Mouse (Mus musculus) T-helper 1 cell (primary cell): ENCODE results near the gene Guca2b.

Experiments used
- in situ Hi-C: fragments of 300-600 bp; cut with MboI, MseI; formaldehyde crosslinking; loops from one replicate; pipeline ENCODE4 v1.15.1; 2025; ENCODE audit warnings: high pct_unique_total_duplicates

The Guca2b gene

GRCm38 (mm10) chr4:119658731-119659130 is at the start of gene Guca2b:
Gene Guca2b, minus strand, starts transcription at chr4:119658954.
- in situ Hi-C loops = no loop called here

GRCm38 (mm10) chr4:119707751-119708150 is 49.0 kb upstream of the Guca2b start:
- in situ Hi-C loops = no loop called here

DNA sequence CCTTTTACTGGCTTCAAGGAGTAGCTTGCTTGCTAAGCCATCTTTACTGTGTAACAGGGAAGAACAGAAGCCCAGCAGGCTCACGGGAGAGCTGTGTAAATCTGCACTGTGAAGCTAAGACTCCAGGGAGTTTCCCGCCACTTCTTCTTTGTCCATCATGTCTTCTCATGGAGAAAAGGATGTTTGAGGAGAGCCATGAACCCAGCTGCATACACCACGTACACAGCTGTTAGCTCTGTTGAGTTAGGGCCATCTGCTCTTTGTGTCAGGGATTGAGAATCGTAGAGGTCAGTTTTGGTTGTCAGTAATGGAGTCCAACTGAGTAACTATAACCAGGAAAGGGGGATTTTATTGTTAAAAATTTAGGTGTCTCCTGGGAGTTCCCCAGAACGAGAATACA is 48.6 kb upstream of the Guca2b start:
- in situ Hi-C loops = no loop called here

DNA sequence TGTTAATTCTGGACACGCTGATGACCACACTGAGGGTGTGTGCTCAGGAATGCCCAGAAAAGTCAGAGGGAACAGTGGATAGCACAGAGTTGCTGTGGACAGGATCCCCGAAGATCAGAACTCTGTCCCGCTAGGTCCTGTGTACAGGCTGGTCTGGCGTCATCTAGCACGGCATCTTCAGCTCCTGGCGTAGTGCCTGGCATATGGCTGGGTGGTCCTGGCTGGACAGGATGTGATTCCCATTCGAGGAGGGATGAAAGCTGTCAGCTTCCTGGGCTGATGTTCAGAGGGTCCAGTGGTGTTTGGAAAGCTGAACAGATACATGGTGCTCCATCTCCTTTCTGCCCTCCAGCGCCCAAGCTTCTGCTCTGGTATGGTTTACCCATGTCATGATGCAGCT is 45.2 kb upstream of the Guca2b start:
- in situ Hi-C loops = no loop called here

GRCm38 (mm10) chr4:119701269-119701954 is 42.7 kb upstream of the Guca2b start:
- in situ Hi-C loops = no loop called here

GRCm38 (mm10) chr4:119698339-119698738 is 39.6 kb upstream of the Guca2b start:
- in situ Hi-C loops = no loop called here

DNA sequence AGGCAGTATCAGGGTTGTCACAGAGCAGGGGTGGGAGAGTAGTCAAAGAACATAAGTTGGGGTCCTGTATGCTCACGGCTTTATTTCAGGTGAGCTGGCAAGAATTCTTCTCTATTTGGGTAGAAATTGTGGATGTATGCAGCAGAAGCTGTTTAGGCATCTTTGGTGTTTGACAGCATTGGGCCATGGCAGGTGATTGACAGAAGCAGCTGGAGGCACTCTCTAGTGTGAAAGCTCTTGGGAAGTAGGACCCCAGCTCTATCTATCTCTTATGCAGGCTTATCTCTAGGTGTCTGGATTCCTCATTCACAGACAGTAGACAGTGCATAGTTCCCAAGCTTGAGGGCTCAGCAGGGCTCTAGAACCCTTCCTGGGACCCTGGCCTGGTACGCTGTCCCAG is 27.0 kb upstream of the Guca2b start:
- in situ Hi-C loops = no loop called here

GRCm38 (mm10) chr4:119682596-119682995 is 23.8 kb upstream of the Guca2b start:
- in situ Hi-C loops = no loop called here

GRCm38 (mm10) chr4:119672685-119673084 is 13.9 kb upstream of the Guca2b start:
- in situ Hi-C loops = no loop called here

DNA sequence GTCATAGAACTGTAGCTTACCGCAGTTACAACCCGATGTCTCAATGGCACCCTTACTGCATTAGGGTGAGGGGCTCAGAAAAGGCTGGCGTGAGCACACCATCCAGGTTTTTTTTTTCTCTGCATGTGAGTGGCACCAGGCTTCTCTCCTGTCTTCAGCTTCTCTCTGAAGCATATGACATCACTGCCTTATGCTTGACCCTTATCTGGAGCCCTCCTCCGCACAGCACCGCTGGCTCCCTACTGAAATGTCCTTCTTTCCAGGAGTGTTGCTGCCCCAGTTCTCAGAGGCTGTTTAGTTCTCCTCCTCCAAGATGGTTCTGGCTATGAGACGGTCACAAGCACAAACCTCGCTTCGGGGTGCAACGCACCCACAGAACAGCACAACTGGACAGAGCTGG is 12.4 kb upstream of the Guca2b start:
- in situ Hi-C loops = no loop called here

- in situ Hi-C loops = no loop called here
Observed at GRCm38 (mm10) chr4:119670736-119671135, 12.0 kb upstream of the Guca2b start.

DNA sequence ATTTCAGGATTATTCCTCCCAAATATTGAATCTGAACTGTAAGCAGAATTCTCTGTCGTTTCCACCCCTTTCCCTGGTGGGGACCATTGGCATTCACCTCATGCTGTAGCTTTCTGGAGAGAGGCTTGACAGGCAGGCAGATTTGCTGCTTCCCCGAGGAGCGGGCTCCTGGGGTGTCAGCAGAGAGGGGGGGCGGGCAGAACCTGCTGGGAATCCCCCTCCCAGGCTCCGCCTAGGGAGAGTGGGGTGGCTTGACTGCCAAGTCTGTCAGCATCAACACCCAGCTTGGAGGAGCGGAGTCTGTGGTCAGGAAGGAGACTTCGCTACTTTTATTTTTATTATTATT is 11.4 kb upstream of the Guca2b start:
- in situ Hi-C loops = no loop called here

DNA sequence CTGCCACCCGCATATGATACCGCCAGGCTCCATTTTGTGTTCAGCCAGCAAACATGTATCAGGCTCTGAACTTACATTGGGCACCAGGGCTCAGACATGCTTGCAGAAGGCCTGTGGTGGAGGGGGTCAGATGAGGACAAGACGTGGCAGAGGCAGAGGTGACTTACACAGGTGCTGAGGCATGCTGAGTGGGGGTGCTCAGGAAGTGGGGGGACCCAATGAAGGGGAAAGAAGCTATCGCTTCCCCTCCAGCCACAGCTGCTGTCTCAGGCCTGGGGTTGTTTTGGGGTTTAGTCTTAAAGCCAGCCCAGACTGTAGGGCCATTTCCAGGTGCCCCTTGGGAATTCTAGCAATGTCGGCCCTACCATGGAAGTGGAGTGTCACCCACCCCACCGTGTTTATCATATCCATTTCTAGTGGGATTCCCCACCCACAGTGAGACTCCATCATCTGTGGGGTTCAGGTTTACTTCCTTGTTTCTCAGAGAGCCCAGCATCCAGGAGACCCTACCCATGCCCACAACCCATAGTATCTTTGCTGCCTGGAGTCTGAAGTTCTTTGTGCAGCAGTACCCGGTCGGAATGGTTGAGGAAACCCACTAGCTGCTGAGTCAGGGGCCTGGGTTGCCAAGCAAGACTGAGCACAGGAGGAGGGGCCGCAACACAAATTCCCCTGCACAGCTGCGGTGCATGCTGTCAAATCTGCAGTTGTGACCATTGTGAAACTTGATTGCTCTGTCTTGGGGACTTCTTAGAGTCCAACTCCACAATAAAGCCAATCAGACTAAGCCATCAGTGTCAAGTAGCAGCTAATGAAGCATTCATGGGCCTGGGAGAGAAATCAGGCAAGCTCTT is 10.8 kb upstream of the Guca2b start:
- in situ Hi-C loops = no loop called here

- in situ Hi-C loops = no loop called here
Observed at GRCm38 (mm10) chr4:119668596-119668995, 9.8 kb upstream of the Guca2b start.

DNA sequence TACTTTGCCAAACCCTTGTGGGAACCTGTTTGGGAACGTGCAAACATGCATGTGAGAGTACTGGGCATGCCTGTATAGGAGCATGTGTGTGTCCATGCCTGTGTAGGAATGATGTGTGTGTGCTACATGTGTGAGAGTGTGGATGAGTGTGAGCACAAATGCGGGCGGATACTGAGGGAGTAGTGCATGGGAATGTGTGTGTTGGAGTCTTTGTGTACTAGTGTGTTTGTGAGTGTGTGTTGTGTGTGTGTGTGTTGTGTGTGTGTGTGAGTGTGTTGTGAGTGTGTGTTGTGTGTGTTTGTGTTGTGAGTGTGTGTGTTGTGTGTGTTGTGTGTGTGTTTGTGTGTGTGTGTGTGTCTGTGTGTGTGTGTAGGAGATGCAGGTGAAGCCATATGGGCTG is 9.4 kb upstream of the Guca2b start:
- in situ Hi-C loops = no loop called here

- in situ Hi-C loops = no loop called here
Observed at GRCm38 (mm10) chr4:119667454-119667853, 8.7 kb upstream of the Guca2b start.

DNA sequence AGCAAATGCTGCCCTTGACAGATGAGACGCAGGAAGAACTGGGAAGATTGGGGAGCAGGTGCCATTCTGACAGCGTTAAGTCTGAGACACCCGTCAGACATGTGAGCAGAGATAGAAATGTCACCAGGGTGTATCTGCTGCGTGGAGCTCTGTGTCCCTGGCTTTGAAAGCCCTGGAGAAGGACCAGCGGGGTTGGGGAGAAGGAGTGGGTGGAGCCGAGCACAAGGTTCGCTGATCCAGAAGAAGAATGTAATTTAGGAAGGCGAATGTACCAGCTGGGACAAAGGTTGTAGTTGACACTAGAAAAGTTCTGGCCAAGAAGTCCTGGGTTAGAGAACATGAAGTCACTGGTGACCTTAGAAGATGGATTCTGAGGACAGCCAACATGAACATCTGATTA is 7.4 kb upstream of the Guca2b start:
- in situ Hi-C loops = no loop called here

DNA sequence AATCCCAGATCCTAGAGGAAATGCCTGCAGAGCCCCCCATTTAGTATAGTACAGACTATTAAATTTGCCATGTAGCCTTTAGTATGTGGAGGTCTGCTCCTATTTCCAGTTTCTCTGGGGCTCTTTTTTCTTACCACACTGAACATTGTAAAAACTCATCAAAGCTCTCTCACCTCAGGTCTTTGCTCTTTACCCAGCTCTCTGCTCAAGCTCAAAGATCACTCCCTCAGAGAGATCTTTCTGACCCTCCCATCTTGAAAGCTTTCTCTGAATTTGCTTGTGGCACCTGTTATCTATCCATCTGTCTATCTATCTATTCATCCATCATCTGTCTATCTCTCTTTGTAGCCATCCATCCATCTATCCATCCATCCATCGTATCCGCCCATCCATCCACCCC is 6.4 kb upstream of the Guca2b start:
- in situ Hi-C loops = no loop called here

DNA sequence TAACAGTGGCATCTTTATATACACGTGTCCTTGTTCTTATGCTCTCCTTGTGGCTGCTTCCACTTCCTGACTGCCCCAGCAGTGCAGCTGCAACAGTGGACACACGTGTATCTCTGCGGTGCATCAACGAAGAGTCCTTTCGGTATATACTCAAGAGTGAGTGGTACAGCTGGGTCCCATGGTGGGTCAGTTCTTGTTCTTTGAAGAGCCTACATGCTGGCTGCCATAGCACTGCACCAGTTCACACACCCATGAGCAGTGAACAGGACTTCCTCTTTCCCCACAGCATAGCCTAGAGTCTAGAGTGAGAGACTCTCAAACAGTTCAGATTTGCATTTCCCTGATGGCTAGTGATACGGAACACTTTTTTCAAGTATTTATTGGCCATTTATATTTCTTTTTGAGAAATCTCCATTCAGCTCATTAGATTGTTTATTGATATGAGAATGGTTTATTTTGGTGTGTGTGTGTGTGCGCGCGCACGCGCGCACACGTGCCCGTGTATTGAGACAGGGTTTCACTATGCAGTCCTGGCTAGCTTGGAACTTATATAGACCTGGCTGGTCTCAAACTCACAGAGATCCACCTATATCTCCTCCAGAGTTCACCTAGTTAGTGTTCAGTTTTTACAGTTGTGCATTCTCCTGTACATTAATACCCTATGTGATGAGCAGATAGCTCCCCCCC is 4.8 kb upstream of the Guca2b start:
- in situ Hi-C loops = no loop called here

DNA sequence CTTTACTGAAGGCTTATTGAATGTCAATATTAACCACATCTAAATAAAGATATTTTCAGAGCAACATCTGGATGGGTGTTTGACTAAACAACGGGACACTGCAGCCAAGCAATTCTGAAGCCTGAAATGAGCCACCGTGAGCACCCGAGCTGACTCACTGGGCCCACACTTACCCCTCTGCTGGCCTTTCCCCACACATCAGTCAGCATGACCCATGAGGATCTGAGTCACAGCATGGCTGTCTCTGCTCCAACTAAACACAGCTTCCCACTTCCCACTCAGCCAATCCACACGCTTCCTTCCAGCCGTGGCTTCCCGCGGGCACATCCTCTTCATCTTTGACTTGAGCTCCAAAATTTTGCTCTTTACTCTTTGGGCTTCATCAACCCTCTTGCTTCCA is 4.2 kb upstream of the Guca2b start:
- in situ Hi-C loops = no loop called here

GRCm38 (mm10) chr4:119662151-119662550 is 3.4 kb upstream of the Guca2b start:
- in situ Hi-C loops = no loop called here

DNA sequence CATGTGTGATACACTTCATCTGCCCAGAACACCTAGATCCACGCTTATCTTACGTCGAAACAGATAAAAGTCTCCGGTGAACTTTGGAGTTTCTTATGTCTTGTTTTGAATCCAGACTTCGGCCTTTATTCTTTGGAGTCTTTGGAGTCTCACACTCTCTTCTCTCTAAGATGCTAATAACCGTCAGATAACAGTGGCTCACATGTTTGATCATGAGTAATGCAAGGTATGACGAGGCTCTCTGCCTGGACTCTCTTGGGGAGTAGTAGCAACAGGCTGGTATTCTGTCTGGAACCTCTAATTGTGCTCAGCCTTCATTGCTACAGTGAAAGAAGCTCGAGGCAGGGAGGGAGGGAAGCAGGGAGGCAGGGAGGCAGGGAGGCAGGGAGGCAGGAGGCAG is 1.3 kb upstream of the Guca2b start:
- in situ Hi-C loops = no loop called here

DNA sequence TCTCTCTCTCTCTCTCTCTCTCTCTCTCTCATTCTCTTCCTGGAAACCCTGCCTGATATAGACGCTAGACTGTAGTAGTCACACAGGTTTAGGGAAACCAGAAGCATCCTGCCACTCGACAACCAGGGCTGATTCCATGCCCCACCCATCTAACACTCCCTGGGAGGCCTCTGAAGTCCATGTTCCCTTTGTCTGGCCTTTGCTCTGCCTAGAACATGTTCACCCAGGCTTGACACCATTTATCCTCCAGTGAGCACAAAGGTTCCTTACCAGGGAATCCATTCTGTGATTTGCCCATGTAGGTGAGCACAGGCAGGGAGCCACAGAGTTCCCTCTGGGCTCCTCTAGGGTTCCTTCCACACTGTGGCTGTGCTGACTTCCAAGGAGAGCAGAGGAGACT is 508 bp downstream of the Guca2b start:
- in situ Hi-C loops = no loop called here
